Comparison of ENCODE assay signal across 8 mouse cellular contexts in genomic region chr10:87927131-87927609, GRCm38 (mm10).
DNase-seq lines count a peak whose midpoint lies in the region; ATAC-seq and TF ChIP-seq lines count a peak whose summit lies in the region.

No protein-coding gene starts in this region.

- H3K4me2 ChIP-seq in intestine, embryonic 15.5 days (replicated peaks) = no peak overlapping the region
- no peak overlapping the region for H3K4me2 ChIP-seq in midbrain, embryonic 14.5 days (ENCODE audit: low read length)

- DNase-seq in NIH3T3 (ENCODE audit: low read depth) = peak; percentile 72
- peak; percentile 45 for DNase-seq in gastrocnemius, postnatal 25 days
- DNase-seq in left cerebral cortex, adult 2 months (ENCODE audit: extremely low spot score in 1 of 2, low spot score in 2 of 2) = peak; percentile 31 to 51
- peak; percentile 84 for DNase-seq in midbrain, embryonic 14.5 days
- no peak for DNase-seq in spleen, postnatal 4 days (ENCODE audit: low spot score in 2 of 2)

- TF ChIP-seq POLR2A in bone marrow macrophage, adult 2 months (IDR thresholded peaks at IDR 0.05; ENCODE audit: borderline replicate concordance, low read depth, low read length) = no peak

- no peak overlapping the region for H3K9ac ChIP-seq in intestine, embryonic 15.5 days
- no peak overlapping the region for H3K9ac ChIP-seq in midbrain, embryonic 14.5 days (replicated peaks; ENCODE audit: low read length)

- WGBS in intestine, embryonic 15.5 days = 50% methylated on average over 6 of the region's 6 CpGs
- 9% methylated on average over 6 of the region's 6 CpGs for WGBS in midbrain, embryonic 14.5 days

- H3K36me3 ChIP-seq in intestine, embryonic 15.5 days = no peaks in the 10 kb centered on the region
- no peaks in the 10 kb centered on the region for H3K36me3 ChIP-seq in midbrain, embryonic 14.5 days (ENCODE audit: control insufficient read depth, insufficient read depth, low read length)

- no peak for TF ChIP-seq CTCF in bone marrow macrophage, adult 2 months (IDR thresholded peaks at IDR 0.05; ENCODE audit: low read depth, low read length)
- no peak for TF ChIP-seq CTCF in left cerebral cortex, adult 2 months (IDR thresholded peaks at IDR 0.05)

- H3K4me1 ChIP-seq in bone marrow macrophage, adult 2 months (ENCODE audit: control insufficient read depth, insufficient read depth, low read length) = peaks cover 18% of the 10 kb centered on the region
- no peaks in the 10 kb centered on the region for H3K4me1 ChIP-seq in intestine, embryonic 15.5 days (replicated peaks)
- H3K4me1 ChIP-seq in midbrain, embryonic 14.5 days (ENCODE audit: control insufficient read depth, insufficient read depth, low read length) = 0 out of 2 replicates have a peak, but pooled peaks cover 8% of the 10 kb centered on the region

- intact Hi-C loops in left cerebral cortex, adult 2 months (cut with DNase I) = no loop called here

- H3K4me3 ChIP-seq in bone marrow macrophage, adult 2 months (ENCODE audit: insufficient read depth, low read length) = no peak overlapping the region
- no peak overlapping the region for H3K4me3 ChIP-seq in intestine, embryonic 15.5 days (replicated peaks)
- no peak overlapping the region for H3K4me3 ChIP-seq in left cerebral cortex, adult 2 months
- no peak overlapping the region for H3K4me3 ChIP-seq in midbrain, embryonic 14.5 days (replicated peaks; ENCODE audit: low read depth, low read length)

- H3K27me3 ChIP-seq in intestine, embryonic 15.5 days (replicated peaks) = no peaks in the 10 kb centered on the region
- H3K27me3 ChIP-seq in midbrain, embryonic 14.5 days (ENCODE audit: control insufficient read depth, insufficient read depth, low read length) = no peaks in the 10 kb centered on the region

- H3K27ac ChIP-seq in bone marrow macrophage, adult 2 months (ENCODE audit: insufficient read depth, low read depth, low read length) = peak overlapping the region; percentile 20
- H3K27ac ChIP-seq in intestine, embryonic 15.5 days = no peak overlapping the region
- H3K27ac ChIP-seq in left cerebral cortex, adult 2 months = no peak overlapping the region
- 0 out of 2 replicates have a peak overlapping the region, but pooled peaks have one; percentile 2 for H3K27ac ChIP-seq in midbrain, embryonic 14.5 days (replicated peaks; ENCODE audit: low read depth, low read length)

- H3K9me3 ChIP-seq in intestine, embryonic 15.5 days = no peaks in the 10 kb centered on the region
- H3K9me3 ChIP-seq in midbrain, embryonic 14.5 days (ENCODE audit: control insufficient read depth, low read length) = no peaks in the 10 kb centered on the region

- peak; percentile 77; the same call in 1 of the 2 replicates for ATAC-seq in intestine, embryonic 15.5 days
- peak; percentile 87 for ATAC-seq in midbrain, embryonic 14.5 days (ENCODE audit: low FRiP score, low TSS enrichment)
- no peak for ATAC-seq in CD4-positive, CD25-positive, alpha-beta regulatory T cell, adult 4 months

Comparison
In these comparisons a context has a peak if more than half of its experiments do, and no peak if none do; other contexts are left out.
1. DNase-seq: peak in NIH3T3 (single experiment), gastrocnemius, postnatal 25 days (single experiment), left cerebral cortex, adult 2 months (2 of 2) and midbrain, embryonic 14.5 days (single experiment); none in spleen, postnatal 4 days (0 of 2).
2. H3K27ac ChIP-seq: peak in bone marrow macrophage, adult 2 months (single experiment) and midbrain, embryonic 14.5 days (single experiment); none in intestine, embryonic 15.5 days (single experiment) and left cerebral cortex, adult 2 months (single experiment).